Mouse (Mus musculus): Measurements from ENCODE around the gene 2410015M20Rik.

DNA sequence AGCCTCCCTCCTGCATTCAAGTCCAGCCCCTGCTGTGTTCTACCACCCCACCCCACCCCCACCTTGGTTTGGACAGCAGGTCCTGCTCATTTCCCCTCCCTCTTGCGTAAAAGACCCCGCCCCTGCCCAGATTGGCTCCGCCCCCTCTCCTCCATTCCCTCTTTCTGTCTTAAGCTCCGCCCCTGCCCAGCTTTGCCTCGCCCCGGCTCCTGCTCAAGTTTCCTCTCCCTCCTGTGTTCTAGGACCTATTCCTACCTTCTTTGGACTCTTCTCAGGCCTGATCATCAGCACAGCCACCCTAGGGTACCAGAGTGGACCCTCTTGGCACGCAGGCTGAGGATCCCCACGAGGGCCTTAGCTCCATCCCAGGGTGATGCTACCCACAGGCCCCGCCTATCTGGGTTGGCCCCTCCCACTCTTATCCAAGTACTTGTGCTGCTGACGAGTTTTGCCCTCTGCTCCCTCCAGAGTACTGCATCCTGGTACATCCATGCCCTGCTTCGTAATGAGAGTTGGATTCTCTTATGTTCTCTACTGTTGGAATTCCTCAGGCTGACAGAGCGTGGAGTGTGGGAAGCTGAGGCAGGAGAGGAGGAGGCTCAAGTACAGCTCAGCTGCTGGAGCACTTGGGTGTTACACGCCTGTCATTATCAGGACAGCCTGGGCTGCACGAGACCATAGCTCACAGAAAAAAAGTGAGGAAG is 2.4 kb upstream of the 2410015M20Rik start:
- TF ChIP-seq CTCF (IDR thresholded peaks at IDR 0.05; ENCODE audit: low read depth) (no peak), EP300 (optimal IDR thresholded peaks at IDR 0.05) (no peak)
